Mouse (Mus musculus): Measurements from ENCODE around the gene Pcgf6. TPM values are rescaled to one million over a fixed set of nuclear protein-coding genes. Genes with fewer than 3 reads are reported as not detected.
A peak's percentile ranks its signal among the peaks of the same experiment; 100 is the strongest.
"Not testable (repeated sequence)": the region's sequence is repeated elsewhere in the genome, so short reads cannot be mapped to it uniquely, and the experiment has no call there.

The Pcgf6 gene
- total RNA-seq, 1 experiment from 2014 or later = 0.95 TPM

- ATAC-seq (replicated peaks; ENCODE audit: insufficient number of reproducible peaks, low FRiP score, low TSS enrichment, poor library complexity, severe bottlenecking) = no peak
Measured at GRCm38 (mm10) chr19:47006321-47006720, 44.4 kb downstream of the Pcgf6 start.

DNA sequence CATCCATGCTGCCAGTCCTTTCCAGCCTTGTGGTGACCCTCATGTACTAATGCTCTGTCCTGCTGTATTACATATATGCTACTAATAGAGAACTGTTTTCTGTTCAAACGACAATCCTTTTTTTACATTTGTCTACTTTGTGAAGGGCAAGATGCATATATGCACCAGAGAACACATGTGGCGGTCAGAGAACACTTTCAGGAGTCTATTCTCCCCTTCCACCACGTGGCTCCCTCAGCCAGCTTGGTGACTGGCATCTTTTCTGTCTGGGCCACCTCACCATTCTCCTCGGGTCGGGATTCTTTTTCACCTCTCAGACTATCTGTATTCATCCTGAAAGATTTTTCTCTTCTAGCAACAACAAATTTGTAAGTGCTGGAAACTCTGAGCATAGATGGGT lies 44.8 kb downstream of the Pcgf6 start:
- no peak for ATAC-seq (replicated peaks; ENCODE audit: insufficient number of reproducible peaks, low FRiP score, low TSS enrichment, poor library complexity, severe bottlenecking)

DNA sequence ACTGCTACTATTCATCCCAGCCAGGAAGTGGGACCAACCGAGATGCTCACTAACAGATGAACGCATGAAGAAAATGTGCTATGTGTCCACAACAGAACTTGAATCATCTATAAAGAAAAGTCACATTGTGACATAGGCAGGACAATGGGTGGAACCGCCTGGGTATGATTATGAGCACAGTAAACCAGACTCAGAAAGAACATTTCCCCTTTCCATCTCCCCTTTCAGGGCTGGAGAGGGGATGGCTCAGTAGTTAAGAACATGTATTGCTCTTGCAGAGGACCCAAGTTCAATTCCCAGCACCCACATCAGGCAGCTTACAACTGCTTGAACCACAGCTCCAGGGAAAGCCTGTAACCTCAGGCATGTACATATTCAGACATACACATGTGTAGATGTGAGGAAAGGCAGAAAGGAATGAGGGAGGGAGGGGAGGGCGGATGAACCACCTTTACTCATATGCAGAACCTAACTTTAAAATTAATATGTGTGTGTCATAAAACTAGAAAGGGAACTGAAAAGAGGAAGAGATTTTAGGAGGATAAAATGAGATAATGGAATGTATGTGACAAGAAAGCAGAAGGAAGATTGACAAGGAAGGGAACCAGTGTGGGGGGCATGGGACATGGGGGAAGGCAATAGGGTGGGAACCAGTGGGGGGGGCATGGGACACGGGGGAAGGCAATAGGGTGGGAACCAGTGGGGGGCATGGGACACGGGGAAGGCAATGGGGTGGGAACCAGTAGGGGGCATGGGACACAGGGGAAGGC lies 46.8 kb downstream of the Pcgf6 start:
- peak; percentile 36; the same call in 1 of the 2 replicates for ATAC-seq (replicated peaks; ENCODE audit: insufficient number of reproducible peaks, low FRiP score, low TSS enrichment, poor library complexity, severe bottlenecking)

DNA sequence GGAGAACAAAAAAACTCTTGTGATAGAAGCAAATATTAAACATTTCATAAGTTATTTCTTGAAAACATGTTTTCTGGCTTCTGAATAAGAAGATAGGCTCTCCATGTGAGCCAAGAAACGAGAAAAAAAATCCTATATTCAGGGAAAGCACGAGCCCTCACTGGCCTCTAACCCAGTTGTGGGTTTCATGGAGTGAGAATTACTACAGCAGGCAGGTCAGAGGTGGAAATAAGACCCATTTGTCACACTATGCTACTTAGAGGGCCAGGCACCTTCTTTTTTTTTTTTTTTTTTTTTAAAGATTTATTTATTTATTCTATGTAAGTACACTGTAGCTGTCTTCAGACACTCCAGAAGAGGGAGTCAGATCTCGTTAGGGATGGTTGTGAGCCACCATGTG lies 50.3 kb downstream of the Pcgf6 start:
- ATAC-seq (replicated peaks; ENCODE audit: insufficient number of reproducible peaks, low FRiP score, low TSS enrichment, poor library complexity, severe bottlenecking) = not testable (repeated sequence)

- no peak for ATAC-seq (replicated peaks; ENCODE audit: insufficient number of reproducible peaks, low FRiP score, low TSS enrichment, poor library complexity, severe bottlenecking)
Measured at GRCm38 (mm10) chr19:46999753-47000152, 51.0 kb downstream of the Pcgf6 start.

DNA sequence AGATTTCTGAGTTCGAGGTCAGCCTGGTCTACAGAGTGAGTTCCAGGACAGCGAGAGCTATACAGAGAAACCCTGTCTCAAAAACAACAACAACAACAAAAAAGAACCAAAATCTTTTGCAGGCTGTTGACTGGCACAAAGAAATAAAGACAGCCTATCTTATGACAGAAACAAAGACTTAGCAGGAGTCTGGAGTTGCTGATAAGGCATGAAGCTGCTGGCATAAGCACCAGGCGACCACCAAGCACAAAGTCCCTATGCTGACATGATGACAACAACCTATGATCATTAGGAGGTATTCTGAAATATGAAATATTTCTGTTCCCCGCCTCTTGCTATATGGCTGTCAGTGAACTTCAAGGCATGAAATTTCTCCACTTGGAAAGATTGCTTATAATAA lies 51.8 kb downstream of the Pcgf6 start:
- no peak for ATAC-seq (replicated peaks; ENCODE audit: insufficient number of reproducible peaks, low FRiP score, low TSS enrichment, poor library complexity, severe bottlenecking)

DNA sequence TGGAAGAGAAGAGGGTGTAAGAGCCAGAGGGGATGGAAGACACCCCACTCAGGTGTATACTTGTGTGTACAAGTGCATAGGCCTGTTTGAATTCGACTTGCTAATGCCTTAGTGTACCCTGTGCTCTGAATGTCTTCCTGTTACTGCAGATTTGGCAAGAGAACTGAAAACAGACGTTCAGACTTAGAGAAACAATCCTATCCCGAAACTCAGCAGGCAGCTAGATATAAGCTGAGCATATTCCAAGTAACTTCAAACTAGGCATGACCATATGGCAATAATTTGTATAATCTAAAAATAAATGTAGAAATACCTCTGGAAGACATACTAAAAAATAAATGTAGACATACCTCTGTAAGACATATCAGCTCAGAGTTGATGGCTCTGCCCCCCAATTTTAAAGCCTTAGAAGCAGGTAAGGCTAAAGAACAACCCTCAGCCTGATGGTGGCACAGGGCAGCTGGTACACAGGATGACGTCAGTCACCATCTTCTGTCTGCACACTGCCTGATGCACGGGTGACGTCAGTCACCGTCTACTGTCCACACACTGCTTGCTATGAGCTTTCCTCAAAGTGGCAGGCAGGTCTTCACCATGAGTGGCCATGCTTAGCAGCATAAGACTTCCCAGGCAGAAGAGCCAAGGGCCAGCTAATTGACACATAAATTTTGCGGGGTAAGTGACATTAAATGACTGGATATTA lies 52.4 kb downstream of the Pcgf6 start:
- no peak for ATAC-seq (replicated peaks; ENCODE audit: insufficient number of reproducible peaks, low FRiP score, low TSS enrichment, poor library complexity, severe bottlenecking)

DNA sequence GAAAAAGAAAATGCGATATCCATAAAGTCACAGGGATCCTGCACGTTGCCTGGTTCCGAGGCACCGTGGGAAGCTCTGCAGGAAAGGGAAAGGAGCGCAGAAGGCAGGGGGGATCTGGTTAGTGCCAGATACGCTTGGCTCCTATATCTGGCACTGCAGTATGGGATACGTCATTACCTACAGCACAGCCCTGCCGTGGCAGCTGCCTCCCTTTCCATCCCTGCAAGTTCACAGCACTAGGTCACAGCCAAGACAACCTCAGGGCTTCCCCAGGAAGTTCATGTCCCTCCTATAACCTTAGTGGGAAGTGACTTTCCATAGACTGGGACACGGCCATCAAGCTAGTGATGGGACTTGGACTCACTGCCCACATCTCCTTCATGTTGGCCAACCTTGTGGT lies 54.6 kb downstream of the Pcgf6 start:
- ATAC-seq (replicated peaks; ENCODE audit: insufficient number of reproducible peaks, low FRiP score, low TSS enrichment, poor library complexity, severe bottlenecking) = no peak

DNA sequence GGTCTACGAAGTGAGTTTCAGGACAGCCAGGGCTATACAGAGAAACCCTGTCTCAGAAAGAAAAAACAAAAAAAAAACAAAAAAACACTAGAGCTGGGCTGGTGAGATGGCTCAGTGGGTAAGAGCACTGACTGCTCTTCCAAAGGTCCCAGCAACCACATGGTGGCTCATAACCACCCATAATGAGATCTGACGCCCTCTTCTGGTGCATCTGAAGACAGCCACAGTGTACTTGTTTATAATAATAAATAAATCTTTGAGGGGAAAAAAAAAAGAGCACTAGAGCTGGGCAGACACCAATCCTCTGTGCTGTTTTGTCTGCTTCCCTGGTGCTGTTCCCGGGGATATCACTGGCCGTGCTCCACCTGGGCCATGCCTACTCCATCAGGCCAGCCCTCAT lies 58.4 kb downstream of the Pcgf6 start:
- ATAC-seq (replicated peaks; ENCODE audit: insufficient number of reproducible peaks, low FRiP score, low TSS enrichment, poor library complexity, severe bottlenecking) = not testable (repeated sequence)

- peak; percentile 85 for ATAC-seq (replicated peaks; ENCODE audit: insufficient number of reproducible peaks, low FRiP score, low TSS enrichment, poor library complexity, severe bottlenecking)
Measured at GRCm38 (mm10) chr19:46991145-46991544, 59.6 kb downstream of the Pcgf6 start.

- not testable (repeated sequence) for ATAC-seq (replicated peaks; ENCODE audit: insufficient number of reproducible peaks, low FRiP score, low TSS enrichment, poor library complexity, severe bottlenecking)
Measured at GRCm38 (mm10) chr19:46990625-46991024, 60.1 kb downstream of the Pcgf6 start.

DNA sequence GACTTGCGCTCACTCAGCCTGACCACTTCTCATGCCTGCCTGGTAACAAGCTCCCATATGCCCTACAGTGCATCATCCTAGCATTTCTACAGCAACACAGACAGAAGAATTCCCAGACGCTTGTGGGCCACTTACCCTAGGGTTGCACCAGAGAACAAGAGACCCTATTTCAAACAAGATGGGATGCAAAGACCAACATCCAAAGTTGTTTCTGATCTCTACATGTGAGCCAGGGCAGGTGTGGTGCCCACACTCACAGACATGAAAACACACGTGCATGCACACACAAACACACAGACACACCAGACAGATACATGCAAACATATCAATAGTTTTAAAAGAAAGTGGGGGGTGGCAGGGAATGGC lies 60.6 kb downstream of the Pcgf6 start:
- ATAC-seq (replicated peaks; ENCODE audit: insufficient number of reproducible peaks, low FRiP score, low TSS enrichment, poor library complexity, severe bottlenecking) = no peak

DNA sequence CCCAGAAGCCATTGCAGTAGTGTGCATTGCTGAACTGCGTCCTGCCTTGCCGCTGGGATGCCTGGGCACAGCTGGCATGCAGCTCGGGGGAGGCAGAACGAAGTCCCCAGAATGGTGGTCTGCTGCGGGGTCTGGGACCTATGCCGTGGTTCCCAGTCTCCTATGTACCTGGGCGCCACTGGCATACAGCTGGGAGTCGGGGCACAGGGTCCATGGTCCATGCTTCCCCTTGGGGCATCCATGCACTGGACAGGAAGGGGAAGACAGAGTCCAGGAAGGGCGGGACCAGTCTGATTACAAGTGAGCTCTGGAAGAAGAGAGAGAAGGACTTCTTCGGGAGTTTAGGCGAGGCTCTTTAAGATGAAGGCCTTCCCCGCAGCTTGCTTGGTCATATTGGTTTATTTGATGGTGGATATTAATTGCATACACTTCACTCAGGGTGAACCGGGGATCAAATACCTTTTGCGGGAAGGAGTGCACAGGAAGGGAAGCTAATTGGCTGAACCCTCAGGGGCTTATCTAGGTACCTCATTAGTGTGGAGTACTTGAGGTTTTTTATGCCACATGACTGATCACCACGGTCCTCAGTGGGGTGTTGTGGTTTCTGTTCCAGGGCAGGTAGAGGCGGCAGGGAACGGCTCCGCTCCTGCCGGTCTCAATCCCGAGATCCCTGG lies 61.1 kb downstream of the Pcgf6 start:
- ATAC-seq (replicated peaks; ENCODE audit: insufficient number of reproducible peaks, low FRiP score, low TSS enrichment, poor library complexity, severe bottlenecking) = no peak

- ATAC-seq (replicated peaks; ENCODE audit: insufficient number of reproducible peaks, low FRiP score, low TSS enrichment, poor library complexity, severe bottlenecking) = no peak
Measured at GRCm38 (mm10) chr19:46988231-46989087, 62.2 kb downstream of the Pcgf6 start.

DNA sequence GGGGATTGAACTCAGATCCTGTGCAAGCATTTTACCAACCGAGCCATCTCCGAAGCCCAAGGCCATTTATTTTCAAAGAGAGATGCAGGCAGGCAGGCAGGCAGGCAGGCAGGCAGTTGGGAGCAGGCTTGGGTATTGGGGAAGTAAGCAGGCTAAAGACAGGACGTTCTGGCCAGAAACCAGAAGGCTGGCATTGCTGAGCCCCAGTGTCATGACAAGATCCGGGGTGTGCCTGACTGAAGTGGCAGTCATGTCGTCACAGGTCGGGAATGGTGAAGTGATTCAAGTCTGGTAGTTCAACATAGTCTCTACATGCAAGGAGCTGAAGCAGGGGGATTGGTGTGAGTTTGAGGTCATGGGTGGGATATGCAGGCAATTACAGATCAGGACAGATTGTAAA lies 63.1 kb downstream of the Pcgf6 start:
- ATAC-seq (replicated peaks; ENCODE audit: insufficient number of reproducible peaks, low FRiP score, low TSS enrichment, poor library complexity, severe bottlenecking) = peak; percentile 65

DNA sequence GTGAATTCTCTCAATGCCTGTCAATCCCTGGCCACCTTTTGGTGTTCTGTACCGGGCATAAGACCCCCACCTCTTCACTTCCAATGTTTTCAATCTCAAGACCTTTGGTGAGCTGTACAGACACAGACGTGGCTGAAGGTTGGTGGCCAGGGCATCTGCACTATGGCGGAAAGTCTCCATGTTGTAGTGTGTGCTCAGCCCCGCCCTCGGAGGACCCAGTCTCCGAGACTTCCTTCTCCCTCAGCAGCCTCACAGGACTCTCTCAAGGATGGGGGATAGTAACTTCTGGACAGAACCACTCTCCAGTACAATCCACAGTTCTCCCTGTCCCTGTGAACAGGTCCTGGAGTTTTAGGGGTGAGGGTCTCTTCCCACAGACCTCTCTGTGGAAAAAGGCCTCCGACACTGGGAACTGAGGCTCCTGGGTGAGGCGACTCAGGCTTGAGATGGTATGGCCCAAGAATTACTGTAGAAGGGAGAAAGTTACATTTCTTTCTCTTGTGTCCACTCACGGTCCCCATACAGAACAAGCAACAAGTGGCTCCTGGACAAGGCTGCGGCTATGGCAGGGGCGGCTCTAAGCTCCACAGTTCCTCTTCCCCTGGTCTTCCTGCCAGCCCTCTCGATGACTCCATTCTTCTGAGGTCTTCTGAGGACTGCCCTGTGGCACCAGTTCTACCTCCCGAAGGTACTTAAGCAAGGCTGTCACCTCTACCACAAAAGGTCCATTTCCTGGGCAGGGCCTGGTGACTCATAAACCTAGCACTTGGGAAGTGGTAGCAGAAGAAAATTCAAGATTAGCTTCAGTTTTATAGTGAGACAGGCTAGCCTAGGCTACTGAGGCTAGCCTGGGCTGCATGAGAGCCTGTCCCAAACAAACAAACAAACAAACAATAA lies 65.7 kb downstream of the Pcgf6 start:
- ATAC-seq (replicated peaks; ENCODE audit: insufficient number of reproducible peaks, low FRiP score, low TSS enrichment, poor library complexity, severe bottlenecking) = peak; percentile 68

DNA sequence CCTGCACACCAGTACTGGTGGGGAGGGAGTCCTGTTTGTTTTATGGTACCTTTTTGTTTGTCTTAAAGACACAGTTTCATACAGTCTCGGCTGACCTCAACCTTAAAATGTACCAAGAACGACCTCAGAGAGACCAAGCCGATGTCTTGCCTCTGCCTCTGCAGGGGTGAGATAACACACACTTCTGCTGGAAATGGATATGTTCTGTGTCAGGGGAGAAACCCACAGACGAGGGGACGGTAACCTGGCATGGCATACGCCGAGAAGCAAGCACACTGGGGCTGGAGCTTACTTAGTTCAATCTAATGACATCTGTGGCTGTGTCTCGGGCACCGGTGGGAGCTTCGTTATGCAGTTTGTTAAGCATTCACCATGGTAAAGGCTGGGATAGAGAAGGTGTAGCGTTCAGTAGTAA lies 66.7 kb downstream of the Pcgf6 start:
- no peak for ATAC-seq (replicated peaks; ENCODE audit: insufficient number of reproducible peaks, low FRiP score, low TSS enrichment, poor library complexity, severe bottlenecking)

Data from monocyte, adult 5-6 weeks (primary cell).